Mouse (Mus musculus) midbrain, embryonic 12.5 days (tissue): ENCODE measurements around the gene Myh7. TPM values are rescaled to one million over a fixed set of nuclear protein-coding genes. Genes with fewer than 3 reads are reported as not detected.
A peak's percentile ranks its signal among the peaks of the same experiment; 100 is the strongest.

Source experiments
- ATAC-seq: fragments of 200-750 bp; cut with Nextera tagmentation; 2 replicates; pipeline ENCODE4 v1.8.0; 2017; ENCODE audit warnings: low read depth, moderate TSS enrichment, moderate library complexity; ENCODE audit not compliant: low FRiP score
- H3K27ac ChIP-seq: fragments of 300-500 bp; sonication (generic); replicated peaks from 2 replicates; pipeline ENCODE4 v1.5.1; 2016; ENCODE audit warnings: mild to moderate bottlenecking
- H3K27me3 ChIP-seq: fragments of 300-500 bp; sonication (generic); 2 replicates; pipeline ENCODE4 v1.6.1; 2016; ENCODE audit warnings: mild to moderate bottlenecking
- H3K36me3 ChIP-seq: fragments of 300-500 bp; sonication (generic); 2 replicates; pipeline ENCODE4 v1.6.1; 2016
- H3K4me1 ChIP-seq: fragments of 300-500 bp; sonication (generic); 2 replicates; pipeline ENCODE4 v1.6.1; 2016
- H3K4me2 ChIP-seq: fragments of 300-500 bp; sonication (generic); replicated peaks from 2 replicates; pipeline ENCODE4 v1.6.1; 2016; ENCODE audit warnings: mild to moderate bottlenecking, moderate library complexity
- H3K4me3 ChIP-seq: fragments of 300-500 bp; sonication (generic); 2 replicates; pipeline ENCODE4 v1.5.1; 2016; ENCODE audit warnings: mild to moderate bottlenecking
- H3K9ac ChIP-seq: fragments of 300-500 bp; sonication (generic); replicated peaks from 2 replicates; pipeline ENCODE4 v1.6.1; 2016; ENCODE audit warnings: mild to moderate bottlenecking, moderate library complexity
- H3K9me3 ChIP-seq: fragments of 300-500 bp; sonication (generic); 2 replicates; pipeline ENCODE4 v1.6.1; 2016; ENCODE audit warnings: mild to moderate bottlenecking
- WGBS: fragments of 180-500 bp; shearing (Covaris S2); methylation state at CpG from one replicate; pipeline ENCODE4 v1.1.7; 2016; 5-methylcytosine and 5-hydroxymethylcytosine counted together
- microRNA counts: library from miRNA; unstranded; fragments of <30 nt; microRNA quantifications from one replicate; lab custom pipeline; 2017
- microRNA-seq: library from miRNA; unstranded; fragments of <30 nt; microRNA quantifications from one replicate; pipeline ENCODE4, GENCODE M21; 2017
- polyA plus RNA-seq: library from polyadenylated mRNA; unstranded; fragments of >200 nt; fragmentation: Nextera tagmentation; extraction: Ambion mirVana; gene quantifications from 2 replicates; pipeline ENCODE4 v1.2.1, GENCODE M21; 2016

Gene Myh7
- polyA plus RNA-seq, 1 experiment from 2014 or later = 4.1 TPM

DNA sequence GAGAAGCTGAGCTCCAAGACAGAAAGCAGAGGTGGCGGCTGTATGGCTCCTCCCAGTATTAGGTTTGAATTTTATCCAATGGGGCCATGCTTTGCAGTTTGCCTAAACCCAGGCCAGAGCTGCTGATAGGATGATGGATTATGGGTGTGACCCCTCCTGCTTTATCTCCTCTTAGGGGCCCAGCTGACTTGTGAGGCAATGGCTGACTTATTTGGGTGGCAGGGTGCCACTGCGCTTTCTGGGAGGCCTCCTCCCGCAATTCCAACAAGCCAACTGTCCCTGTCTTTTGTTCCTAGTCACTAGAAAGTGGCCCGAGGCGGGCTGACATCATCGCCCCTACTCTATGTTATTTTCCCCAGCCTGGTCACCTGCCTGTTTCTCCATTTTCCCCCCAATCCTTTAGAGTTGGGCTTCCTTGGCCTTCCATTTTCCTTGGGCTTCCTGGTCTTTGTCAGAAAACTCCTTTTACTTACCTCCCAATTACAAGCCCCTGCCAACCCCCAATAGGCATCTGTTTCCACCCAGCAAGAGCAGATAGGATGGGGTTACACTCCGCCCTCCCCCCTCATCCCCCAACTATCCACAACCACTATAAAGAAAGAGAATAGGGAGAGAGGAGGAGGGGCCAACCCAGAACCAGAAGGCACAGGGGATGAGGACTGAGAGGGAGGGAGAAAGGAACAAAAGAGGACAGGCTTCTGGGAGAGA lies 69.6 kb downstream of the Myh7 start:
- Histone ChIP-seq H3K27ac (peak overlapping the region; percentile 98), H3K4me3 (peak overlapping the region; percentile 53), H3K9ac (peak overlapping the region; percentile 78), H3K4me1 (peaks cover 38% of the 10 kb centered on the region), H3K4me2 (peak overlapping the region; percentile 89), H3K27me3 (peaks cover 4% of the 10 kb centered on the region; the same call in 1 of the 2 replicates), H3K9me3 (peaks cover 19% of the 10 kb centered on the region), H3K36me3 (peaks cover 26% of the 10 kb centered on the region)
- 6% methylated on average over 7 of the region's 7 CpGs for whole genome bisulfite sequencing
- peak; percentile 63 for ATAC-seq

MicroRNAs encoded within 50 kb of the gene (microRNA counts, 519-probe panel; counts per million panel counts)
- microRNA mmu-miR-208a (lab: Ali Mortazavi, UCI) (not detected), microRNA mmu-miR-208b (lab: Ali Mortazavi, UCI) (not detected)

Small RNA genes lying within 50 kb of the gene (microRNA-seq; reads per million reads assigned to microRNA genes)
- 6.3 reads per million, percentile 21 among the genes with 10 or more reads in this experiment for gene Mir208a
- 25.8 reads per million, percentile 36 among the genes with 10 or more reads in this experiment for gene Mir208b

Other genes with a start within 250 kb of the Myh7 start
- gene Slc7a8, start 212.7 kb downstream of the Myh7 start, polyA plus RNA-seq = 2.9 and 3.3 TPM in 2 replicates
- gene Rnf212b, start 180.5 kb downstream of the Myh7 start, polyA plus RNA-seq = not detected in 2 replicates
- gene Homez, start 123.7 kb downstream of the Myh7 start, polyA plus RNA-seq = 16.4 and 18.6 TPM in 2 replicates
- gene Ppp1r3e, start 117.1 kb downstream of the Myh7 start, polyA plus RNA-seq = 0.80 and 1.6 TPM in 2 replicates
- gene Bcl2l2, start 111.2 kb downstream of the Myh7 start, polyA plus RNA-seq = 2.7 and 3.7 TPM in 2 replicates
- 0.22 TPM in 1 of 2 replicates, not detected in the other for gene Gm20521, start 111.2 kb downstream of the Myh7 start, polyA plus RNA-seq
- gene Pabpn1, start 102.1 kb downstream of the Myh7 start, polyA plus RNA-seq = 199 and 238 TPM in 2 replicates
- gene Slc22a17, start 81.5 kb downstream of the Myh7 start, polyA plus RNA-seq = 110 and 125 TPM in 2 replicates
- gene Efs, start 68.5 kb downstream of the Myh7 start, polyA plus RNA-seq = 36.0 and 38.6 TPM in 2 replicates
- not detected in 2 replicates for gene Il25, start 61.9 kb downstream of the Myh7 start, polyA plus RNA-seq
- 1.2 and 2.2 TPM in 2 replicates for gene Cmtm5, start 58.4 kb downstream of the Myh7 start, polyA plus RNA-seq
- 0.99 and 1.1 TPM in 2 replicates for gene Myh6, start 27.7 kb downstream of the Myh7 start, polyA plus RNA-seq
- not detected in 2 replicates for gene Gm17428, start 17.7 kb downstream of the Myh7 start, polyA plus RNA-seq
- 65.7 and 69.6 TPM in 2 replicates for gene Ngdn, start 20.8 kb upstream of the Myh7 start, polyA plus RNA-seq
- gene Zfhx2, start 97.7 kb upstream of the Myh7 start, polyA plus RNA-seq = 26.2 and 30.2 TPM in 2 replicates
- gene Thtpa, start 100.2 kb upstream of the Myh7 start, polyA plus RNA-seq = 26.6 and 27.3 TPM in 2 replicates
- 8.2 and 10.9 TPM in 2 replicates for gene Ap1g2, start 112.0 kb upstream of the Myh7 start, polyA plus RNA-seq
- 7.2 and 9.9 TPM in 2 replicates for gene Jph4, start 122.3 kb upstream of the Myh7 start, polyA plus RNA-seq
- 0.23 TPM in 1 of 2 replicates, not detected in the other for gene Dhrs2, start 227.4 kb upstream of the Myh7 start, polyA plus RNA-seq